Mouse (Mus musculus) monocyte, adult 2 months (primary cell): Measurements from ENCODE around the gene Ext2.

Source experiments
- DNase-seq, 2 experiments: peaks; one replicate each; pipeline ENCODE4 v3.0.0; 2022; ENCODE audit warnings: low spot score in 2 of 2, low read depth in 1 of 2

Ext2 gene

GRCm38 (mm10) chr2:93806487-93807201 is 15.7 kb downstream of the Ext2 start:
- no peak for DNase-seq

GRCm38 (mm10) chr2:93805523-93805922 is 16.8 kb downstream of the Ext2 start:
- no peak for DNase-seq

GRCm38 (mm10) chr2:93805066-93805465 is 17.3 kb downstream of the Ext2 start:
- DNase-seq, result no peak

GRCm38 (mm10) chr2:93802947-93803346 is 19.4 kb downstream of the Ext2 start:
- DNase-seq, result no peak

GRCm38 (mm10) chr2:93801097-93801496 is 21.3 kb downstream of the Ext2 start:
- DNase-seq, result no peak

GRCm38 (mm10) chr2:93797162-93797795 is 25.1 kb downstream of the Ext2 start:
- no peak for DNase-seq

GRCm38 (mm10) chr2:93794375-93794774 is 28.0 kb downstream of the Ext2 start:
- DNase-seq, result no peak

GRCm38 (mm10) chr2:93791516-93792499 is 30.6 kb downstream of the Ext2 start:
- DNase-seq, result no peak

- DNase-seq, result no peak
These were observed 31.5 kb downstream of the Ext2 start for GRCm38 (mm10) chr2:93790798-93791345.

GRCm38 (mm10) chr2:93788557-93788956 is 33.8 kb downstream of the Ext2 start:
- no peak for DNase-seq

- no peak for DNase-seq
These were observed 36.2 kb downstream of the Ext2 start for GRCm38 (mm10) chr2:93786175-93786574.

- no peak for DNase-seq
These were observed 37.0 kb downstream of the Ext2 start for GRCm38 (mm10) chr2:93785432-93785798.

GRCm38 (mm10) chr2:93784721-93785431 is 37.5 kb downstream of the Ext2 start:
- no peak for DNase-seq

GRCm38 (mm10) chr2:93783926-93784539 is 38.3 kb downstream of the Ext2 start:
- DNase-seq, result no peak

GRCm38 (mm10) chr2:93782682-93783081 is 39.7 kb downstream of the Ext2 start:
- DNase-seq, result no peak

- no peak for DNase-seq
These were observed 40.2 kb downstream of the Ext2 start for GRCm38 (mm10) chr2:93782156-93782555.

- DNase-seq, result no peak
These were observed 41.8 kb downstream of the Ext2 start for GRCm38 (mm10) chr2:93780528-93780927.

- no peak for DNase-seq
These were observed 42.5 kb downstream of the Ext2 start for GRCm38 (mm10) chr2:93779897-93780208.

- DNase-seq, result no peak
These were observed 43.1 kb downstream of the Ext2 start for GRCm38 (mm10) chr2:93779081-93779896.

GRCm38 (mm10) chr2:93778616-93779015 is 43.8 kb downstream of the Ext2 start:
- no peak for DNase-seq
